Mouse (Mus musculus) T-helper 2 cell (primary cell): ENCODE results near the gene Slc16a14.

Experiments
- in situ Hi-C: fragments of 300-600 bp; cut with MboI, MseI; formaldehyde crosslinking; loops from one replicate; pipeline ENCODE4 v1.15.1; 2025; ENCODE audit warnings: high pct_unique_total_duplicates

The Slc16a14 gene

GRCm38 (mm10) chr1:84915010-84915409 is 19.9 kb downstream of the Slc16a14 start:
- in situ Hi-C loops, result no loop called here

- in situ Hi-C loops, result no loop called here
These were observed 22.4 kb downstream of the Slc16a14 start for GRCm38 (mm10) chr1:84912571-84912970.

DNA sequence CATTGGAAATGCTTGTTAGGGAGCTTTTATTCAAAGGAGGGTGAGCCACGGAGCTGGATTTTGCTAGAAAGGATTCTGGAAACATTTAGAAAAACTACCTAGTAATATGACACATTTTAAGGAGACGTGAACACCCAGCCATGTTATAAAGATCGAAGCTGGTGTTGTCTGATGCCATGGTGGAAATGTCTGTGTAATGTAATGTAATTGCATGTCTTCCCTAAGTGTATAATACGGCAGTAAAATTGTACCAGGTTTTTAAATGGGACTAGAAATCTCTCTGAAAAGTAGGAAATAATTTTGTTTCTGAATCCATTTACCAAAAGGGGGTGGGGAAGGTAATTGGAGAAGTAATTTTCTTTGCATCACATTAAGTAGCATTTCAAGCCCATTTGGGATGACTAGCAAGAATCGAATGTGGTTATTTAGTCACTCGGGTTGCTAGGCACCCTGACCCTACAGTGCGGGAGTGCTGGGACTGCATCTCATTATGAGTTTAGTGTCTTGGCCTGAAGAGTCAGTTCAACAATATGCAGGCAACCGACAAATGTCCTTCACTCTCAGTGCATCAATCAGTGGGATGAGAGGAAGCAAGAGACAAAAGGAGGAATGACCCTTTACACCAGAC is 24.6 kb downstream of the Slc16a14 start:
- in situ Hi-C loops, result no loop called here

DNA sequence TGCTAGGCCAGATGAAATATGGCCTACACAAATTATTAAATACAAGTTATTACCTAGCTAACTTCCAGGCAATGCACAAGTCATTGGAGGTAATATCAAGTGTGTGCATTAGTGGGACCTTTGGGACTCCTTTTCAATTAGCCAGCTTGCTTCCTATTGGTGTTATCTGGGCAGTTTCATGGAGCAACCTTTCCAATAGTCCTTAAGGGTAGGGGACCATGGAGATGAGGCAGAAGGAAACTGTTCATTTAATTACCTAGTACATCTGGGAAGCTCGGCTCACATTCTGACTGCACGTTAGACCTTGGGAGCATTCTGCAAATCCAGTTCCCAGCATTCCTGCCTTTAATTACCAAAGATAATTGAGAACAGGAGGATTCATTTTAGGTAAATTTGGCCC is 30.5 kb downstream of the Slc16a14 start:
- in situ Hi-C loops, result no loop called here

DNA sequence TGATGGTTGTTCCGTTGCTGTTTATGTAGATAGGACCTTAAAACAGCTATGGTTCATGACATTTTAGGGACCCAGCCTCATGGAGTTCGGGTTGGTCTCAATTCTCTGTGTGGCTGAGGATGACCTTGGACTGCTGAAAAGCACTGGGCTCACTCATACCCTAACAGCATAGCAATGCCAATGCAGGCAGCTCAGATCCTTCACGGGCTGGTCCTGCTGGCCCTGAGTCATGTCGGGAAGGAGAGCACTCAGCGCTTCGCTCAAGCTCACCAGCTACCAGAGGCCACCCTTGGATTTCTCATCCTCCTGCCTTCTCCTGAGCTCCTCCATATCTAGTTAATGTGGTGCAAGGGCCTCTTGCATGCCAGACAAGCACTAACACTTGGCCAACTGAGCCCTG is 35.8 kb downstream of the Slc16a14 start:
- in situ Hi-C loops, result no loop called here

DNA sequence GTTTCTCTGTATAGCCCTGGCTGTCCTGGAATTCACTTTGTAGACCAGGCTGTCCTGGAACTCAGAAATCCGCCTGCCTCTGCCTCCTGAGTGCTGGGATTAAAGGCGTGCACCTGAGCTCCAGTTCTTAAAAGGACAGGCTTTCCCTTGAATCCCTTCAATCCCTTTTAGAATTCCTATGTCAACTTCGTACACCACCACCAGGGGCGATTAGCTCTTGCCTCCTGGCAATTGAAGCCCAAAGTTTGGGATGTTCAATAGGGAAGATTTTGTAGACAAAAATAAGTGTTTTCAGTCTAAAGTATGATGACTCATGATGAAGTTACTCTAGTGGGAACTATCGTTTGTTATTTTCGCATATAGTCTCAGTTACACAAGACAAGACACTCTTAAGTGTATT is 37.6 kb downstream of the Slc16a14 start:
- in situ Hi-C loops, result no loop called here

DNA sequence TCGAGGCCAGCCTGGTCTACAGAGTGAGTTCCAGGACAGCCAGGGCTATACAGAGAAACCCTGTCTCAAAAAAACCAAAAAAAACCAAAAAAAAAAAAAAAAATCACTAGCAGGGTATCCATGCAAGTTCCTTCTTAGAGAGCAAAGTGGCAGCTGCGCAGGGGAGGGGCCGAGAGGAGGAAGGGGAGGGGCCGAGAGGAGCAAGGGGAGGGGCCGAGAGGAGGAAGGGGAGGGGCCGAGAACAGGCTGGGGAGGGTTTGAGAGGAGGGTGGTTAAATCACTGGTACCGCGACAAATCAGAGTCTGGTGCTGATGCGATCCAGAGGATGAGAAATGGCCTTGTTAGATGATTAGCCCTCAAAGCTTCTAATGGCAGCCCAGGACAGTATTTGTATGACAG is 43.2 kb downstream of the Slc16a14 start:
- in situ Hi-C loops, result no loop called here

GRCm38 (mm10) chr1:84890503-84890902 is 44.4 kb downstream of the Slc16a14 start:
- in situ Hi-C loops, result no loop called here

GRCm38 (mm10) chr1:84890005-84890393 is 44.9 kb downstream of the Slc16a14 start:
- in situ Hi-C loops, result no loop called here

DNA sequence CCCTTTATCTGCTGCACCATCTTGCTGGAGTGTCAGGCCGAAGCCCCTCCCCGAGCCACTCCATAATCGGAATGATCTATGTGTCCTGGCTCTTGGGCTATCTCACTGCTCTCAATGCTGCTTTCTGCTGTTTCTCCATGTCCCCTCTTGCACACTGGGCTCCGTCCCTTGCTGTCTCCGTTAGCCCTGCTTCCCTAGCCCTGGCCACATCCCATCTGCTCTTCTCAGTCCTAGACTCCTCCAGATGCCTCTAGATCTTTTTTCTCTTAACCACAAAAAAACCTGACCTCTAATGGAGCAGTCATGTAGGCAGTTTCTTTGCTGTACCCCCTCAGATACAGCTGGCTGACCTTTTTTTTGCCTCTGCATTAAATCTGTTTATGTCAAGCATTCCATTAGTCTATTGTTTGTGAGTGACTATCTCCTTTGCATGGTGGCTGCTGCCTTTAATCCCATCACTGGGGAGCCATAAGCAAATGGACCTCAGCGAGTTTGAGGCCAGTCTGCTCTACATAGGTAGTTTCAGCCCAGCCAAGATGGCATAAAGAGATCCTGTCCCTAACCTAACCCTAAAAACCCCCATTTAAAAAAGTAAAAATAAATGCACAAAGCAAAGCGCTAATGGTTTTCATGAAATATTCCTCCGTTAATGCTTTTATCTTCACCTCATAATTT is 45.5 kb downstream of the Slc16a14 start:
- in situ Hi-C loops, result loop anchor here (5.0 kb wide), 1 partner anchor 157 kb away; no protein-coding TSS in a partner anchor

GRCm38 (mm10) chr1:84885921-84886320 is 49.0 kb downstream of the Slc16a14 start:
- in situ Hi-C loops, result loop anchor here (5.0 kb wide), 1 partner anchor 154 kb away; no protein-coding TSS in a partner anchor

GRCm38 (mm10) chr1:84885174-84885573 is 49.8 kb downstream of the Slc16a14 start:
- in situ Hi-C loops, result loop anchor here (5.0 kb wide), 1 partner anchor 153 kb away; no protein-coding TSS in a partner anchor

DNA sequence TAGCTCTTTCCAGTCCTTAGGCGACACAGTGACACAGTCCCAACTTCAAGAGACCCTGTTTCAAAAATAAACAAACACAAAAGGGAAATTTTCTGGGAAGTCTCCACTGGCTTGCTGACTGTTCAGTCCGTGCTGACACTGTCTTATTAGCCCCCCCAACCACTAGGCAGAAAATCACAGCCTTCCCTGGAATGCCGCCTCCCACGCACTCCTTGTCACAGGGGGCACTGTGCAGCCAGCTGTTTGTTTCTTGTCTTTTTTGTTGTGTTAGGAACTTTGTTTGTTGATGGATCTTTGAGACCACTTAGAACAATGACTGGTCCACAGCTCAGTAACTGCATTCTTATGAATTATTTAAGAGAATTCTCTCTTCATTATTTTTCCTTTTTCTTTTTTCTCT is 51.0 kb downstream of the Slc16a14 start:
- in situ Hi-C loops, result no loop called here

- in situ Hi-C loops, result no loop called here
These were observed 52.0 kb downstream of the Slc16a14 start for GRCm38 (mm10) chr1:84882937-84883336.

DNA sequence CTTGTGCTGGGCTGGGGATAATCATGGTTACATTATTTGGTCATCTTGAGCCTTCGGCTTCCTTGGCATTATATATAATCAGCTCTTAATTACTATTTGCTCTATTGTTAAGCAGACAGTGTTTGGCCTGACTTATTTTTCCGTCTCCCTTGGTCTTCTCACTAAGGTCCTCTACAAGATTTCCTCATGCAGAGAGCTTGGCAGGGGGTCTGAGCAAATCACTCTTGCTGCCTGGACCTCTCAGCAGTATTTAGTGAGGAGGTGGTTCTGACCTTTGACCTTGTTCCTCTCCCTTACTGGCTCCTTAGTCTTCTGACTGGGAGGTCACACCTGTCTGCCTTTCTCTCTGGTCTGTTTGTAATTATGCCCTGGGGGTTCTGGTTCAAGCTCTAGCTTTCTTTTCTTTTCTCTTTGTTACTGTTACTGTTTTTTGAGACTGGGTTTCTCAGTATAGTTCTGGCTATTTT is 52.8 kb downstream of the Slc16a14 start:
- in situ Hi-C loops, result no loop called here

DNA sequence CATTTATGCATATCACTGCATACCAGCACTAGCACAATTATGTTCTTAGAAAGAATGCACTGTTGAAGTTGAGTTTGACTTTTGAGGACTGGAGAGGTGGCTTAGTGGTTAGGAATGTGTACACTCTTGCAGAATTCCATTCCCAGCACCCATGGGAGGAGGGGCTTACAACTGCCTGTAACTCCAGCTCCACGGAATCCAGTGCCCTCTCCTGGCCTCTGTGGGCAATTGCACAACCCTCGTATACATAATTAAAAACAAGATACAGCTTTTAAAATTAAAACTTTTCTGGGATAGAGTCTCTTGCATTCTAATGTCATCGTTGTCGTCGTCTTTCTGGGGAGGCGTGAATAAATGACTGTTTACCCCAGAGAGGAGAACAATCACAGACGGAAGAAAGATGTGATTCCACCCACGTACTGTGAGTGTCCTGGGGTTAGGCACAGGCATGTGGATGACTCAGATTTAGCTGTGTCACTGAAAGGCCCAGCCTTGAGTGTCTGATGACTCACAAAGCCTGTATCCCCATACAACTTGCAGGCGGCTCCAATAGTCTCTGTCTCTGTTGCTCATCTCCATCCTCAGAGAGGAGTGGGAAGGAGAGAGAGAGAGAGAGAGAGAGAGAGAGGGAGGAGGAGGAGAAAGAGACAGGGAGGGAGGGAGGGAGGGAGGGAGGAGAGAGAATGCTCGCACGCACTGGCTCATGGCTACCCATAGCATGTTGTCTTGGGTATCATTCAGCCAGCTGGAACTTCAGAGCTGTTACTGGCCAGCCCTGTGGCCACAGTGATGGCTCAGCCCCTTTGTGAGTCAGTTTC is 53.5 kb downstream of the Slc16a14 start:
- in situ Hi-C loops, result no loop called here

DNA sequence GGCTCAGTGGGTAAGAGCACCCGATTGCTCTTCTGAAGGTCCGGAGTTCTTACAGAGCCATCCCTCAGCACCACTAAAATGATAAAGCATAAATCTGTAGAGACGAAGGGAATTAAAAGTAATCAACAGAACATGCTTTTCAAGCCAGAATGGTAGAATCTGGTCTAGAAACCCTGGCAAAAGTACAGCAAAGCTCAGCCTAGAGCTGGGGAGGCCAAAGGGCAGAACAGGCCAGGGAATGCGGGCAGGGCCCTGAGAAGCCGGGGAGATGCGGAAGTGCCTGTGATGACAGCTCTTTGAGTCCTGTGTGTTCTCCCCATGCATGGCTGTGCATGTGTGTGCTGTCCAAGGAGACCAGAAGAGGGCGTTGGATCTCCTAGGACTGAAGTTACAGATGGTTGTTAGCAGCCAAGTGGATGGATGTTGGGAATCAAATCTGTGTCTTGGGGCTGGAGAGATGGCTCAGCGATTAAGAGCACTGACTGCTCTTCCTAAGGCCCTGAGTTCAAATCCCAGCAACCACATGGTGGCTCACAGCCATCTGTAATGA is 55.3 kb downstream of the Slc16a14 start:
- in situ Hi-C loops, result no loop called here

DNA sequence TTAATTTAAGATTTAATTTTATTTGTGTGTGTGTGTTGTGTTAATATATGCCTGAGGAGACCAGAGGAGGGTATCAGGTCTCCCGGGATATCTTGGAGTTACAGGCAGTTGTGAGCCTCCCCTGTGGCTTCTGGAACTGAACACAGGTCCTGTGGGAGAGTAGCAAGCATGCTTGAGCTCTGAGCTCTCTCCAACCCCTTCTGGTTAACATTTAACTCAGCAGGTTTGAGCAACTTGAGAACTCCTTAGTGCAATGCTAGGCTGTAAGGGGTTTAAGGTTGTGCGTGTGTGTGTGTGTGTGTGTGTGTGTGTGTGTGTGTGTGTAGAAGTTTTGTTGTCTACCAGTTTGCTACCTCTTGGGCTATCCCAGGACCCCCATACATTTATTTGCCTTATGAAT is 57.3 kb downstream of the Slc16a14 start:
- in situ Hi-C loops, result no loop called here

DNA sequence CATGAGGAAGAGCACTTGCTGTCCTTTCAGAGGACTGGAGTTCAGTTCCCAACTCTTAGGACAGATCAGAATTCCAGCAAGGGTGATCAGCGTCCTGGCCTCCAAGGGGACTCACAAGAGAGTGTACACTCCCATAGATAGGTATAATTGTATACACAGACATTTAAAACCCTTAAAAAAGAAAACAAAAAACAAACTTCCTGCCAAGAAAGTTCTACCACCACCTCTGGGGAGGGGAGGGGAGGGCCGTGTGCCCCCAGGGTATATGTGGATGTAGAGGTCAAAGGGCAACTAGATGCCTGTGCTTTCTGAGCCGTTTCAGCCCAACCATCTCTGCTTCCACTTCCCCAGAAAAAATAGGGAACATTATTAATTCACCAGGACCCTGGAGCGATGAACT is 62.0 kb downstream of the Slc16a14 start:
- in situ Hi-C loops, result no loop called here

DNA sequence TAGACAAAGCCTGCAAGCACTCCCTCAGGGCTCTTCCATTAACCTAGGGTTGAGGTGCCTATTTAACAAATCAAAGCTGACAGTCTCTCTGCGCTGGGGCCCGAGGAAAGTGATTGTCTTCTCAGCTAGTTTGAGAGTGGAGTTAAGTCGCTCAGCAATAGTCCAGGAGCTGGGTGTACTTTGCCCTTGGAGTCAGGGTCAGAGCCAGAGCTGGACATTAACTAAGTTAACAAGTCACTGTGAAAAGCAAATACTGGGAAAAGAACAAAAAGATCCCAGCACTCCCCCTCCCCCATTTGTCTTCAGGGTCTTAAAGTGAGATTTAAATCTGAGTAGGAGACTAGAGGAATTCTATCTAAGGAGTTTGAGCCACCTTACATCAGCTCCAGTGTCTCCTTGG is 62.8 kb downstream of the Slc16a14 start:
- in situ Hi-C loops, result no loop called here

DNA sequence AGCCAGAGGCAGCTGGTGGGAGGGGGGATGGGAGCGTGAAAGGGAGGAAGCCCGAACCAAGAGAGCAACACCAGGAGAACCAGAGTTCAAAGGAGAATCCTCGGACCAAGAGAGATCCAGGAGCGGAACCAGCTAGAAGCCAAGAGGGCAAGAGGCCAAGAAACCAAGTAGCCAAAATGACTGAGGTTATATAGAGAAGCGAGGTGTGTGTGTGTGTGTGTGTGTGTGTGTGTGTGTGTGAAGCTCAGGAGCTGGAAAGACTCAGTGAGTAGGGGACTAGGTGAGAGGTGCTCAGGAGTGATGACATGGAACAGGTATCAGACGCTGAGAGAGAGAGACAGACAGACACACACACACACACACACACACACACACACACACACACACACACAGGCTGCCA is 63.8 kb downstream of the Slc16a14 start:
- in situ Hi-C loops, result no loop called here

GRCm38 (mm10) chr1:84869498-84869897 is 65.4 kb downstream of the Slc16a14 start:
- in situ Hi-C loops, result no loop called here
